Mouse (Mus musculus): ENCODE results near the gene Pls3.

GRCm38 (mm10) chrX:75873813-75874212, 1.2 kb downstream of the Pls3 start:
- TF ChIP-seq CTCF (IDR thresholded peaks at IDR 0.05; ENCODE audit: low read depth, low read length) = no peak
- no peak for TF ChIP-seq POLR2A (IDR thresholded peaks at IDR 0.05; ENCODE audit: borderline replicate concordance, low read depth, low read length)
